Mouse (Mus musculus): ENCODE data around the gene Pou3f3.
A peak's percentile ranks its signal among the peaks of the same experiment; 100 is the strongest.

Gene Pou3f3

DNA sequence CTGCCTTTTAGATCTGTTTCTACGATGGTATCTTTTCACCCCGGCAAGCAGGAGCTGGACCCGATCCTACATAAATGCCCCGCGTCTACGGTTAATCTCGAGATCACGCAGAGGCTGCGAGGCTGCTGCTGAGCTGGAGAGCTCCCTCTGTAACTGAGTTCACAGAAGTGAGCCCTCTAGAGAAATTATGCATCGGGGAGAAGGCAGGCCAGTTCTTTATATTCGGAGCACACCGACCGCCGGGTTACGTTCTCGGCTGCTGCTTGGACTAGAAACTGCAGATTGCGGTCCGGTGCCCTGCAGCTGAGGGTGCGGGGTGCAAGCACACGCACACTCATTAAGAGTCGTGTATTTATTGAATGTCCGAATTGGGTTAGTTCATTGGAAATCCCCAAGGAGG is 1.7 kb upstream of the Pou3f3 start:
- ATAC-seq (ENCODE audit: insufficient number of reproducible peaks, low FRiP score, low TSS enrichment), result no peak

DNA sequence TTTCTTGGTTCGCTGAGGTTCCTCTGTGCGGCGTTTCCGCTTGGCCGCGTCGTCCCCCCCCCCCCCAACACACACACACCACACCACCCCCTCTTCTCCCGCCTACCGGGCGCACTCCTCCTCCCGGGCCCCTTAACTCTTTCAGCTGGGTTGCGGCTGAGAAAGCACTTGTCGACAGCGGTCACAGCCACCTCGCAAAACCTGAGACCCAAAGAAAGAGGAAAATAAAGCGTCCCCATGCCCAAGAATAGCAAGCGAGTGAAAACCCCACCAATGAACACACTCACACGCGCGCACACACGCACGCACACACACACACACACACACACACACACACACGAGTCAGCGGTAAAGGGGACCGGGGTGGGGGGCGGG is 1.3 kb upstream of the Pou3f3 start:
- ATAC-seq (ENCODE audit: insufficient number of reproducible peaks, low FRiP score, low TSS enrichment), result no peak

DNA sequence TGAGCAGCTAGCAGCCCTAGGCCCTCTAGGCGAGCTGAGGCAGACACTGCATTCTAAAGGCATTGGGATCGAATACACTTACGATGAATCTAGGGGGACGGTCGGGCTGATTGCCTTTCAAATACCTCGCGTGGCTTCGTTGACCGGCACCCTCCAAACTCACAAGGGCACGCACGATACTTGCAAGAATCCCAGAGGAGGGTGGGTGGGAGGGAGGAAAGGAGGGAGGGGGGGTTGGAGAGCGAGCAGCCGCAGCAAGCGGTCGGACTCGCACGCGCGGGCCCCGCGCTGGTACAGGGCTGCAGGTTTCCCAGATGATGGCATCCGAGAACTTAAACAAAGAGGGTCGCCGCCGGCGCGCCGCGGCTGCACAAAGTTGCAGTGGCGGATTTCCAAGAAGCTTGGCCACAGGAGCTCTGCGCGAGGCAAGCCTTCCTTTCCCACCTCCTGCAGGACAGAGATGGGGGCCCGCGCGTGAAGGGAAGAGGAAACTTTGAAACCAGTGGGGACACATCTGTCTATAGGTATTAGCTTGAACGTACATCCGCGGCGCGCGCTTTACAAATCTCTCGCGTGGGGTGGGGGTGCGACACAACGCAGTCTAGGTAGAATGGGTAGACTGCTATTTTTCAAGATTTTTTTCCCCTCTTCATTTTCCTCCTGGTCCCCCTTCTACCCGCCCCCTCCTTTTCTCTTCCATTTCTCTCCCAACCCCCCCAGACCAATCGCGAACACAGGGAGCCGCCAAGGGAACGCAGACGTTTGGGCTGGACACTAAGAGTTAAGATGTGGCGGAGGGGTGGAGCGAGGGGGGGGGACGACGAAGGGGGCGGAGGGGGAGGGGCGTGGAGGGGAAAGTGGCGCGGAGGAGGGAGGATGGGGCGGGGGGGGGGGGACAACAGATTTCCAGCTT is 647 bp upstream of the Pou3f3 start:
- no peak for ATAC-seq (ENCODE audit: insufficient number of reproducible peaks, low FRiP score, low TSS enrichment)

DNA sequence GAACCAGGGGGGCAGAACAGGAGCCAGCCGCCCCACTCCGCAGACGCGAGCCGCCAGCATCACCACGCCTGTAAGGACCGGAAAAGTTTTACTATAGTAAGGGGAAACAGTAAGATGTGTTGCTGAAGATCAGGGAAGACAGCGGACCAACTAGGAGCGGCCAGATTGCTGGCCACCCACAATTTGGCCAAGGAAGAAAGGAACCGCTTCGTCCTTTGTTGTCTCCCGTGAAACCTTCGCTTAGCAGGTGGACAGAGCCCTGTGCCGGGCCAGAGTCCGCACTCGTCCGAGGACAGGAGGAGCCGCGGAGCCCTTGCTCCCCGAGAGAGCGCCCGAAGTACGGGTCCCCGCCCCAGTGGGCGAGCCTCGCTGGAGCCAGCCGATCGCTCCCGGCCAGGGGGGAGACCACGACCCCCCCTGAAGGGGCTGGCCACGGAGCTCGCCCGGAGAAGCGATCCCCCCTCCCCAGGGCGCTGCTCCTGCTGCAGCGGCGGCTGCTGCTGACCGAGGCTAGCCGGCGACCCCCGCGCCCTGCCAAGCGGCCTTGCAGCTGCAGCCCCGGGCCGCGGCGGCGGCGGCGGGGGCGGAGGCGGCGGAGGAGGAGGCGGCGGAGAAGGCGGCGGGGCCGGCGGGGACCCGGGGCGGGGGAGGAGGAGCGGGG is 933 bp downstream of the Pou3f3 start:
- no peak for ATAC-seq (ENCODE audit: insufficient number of reproducible peaks, low FRiP score, low TSS enrichment)

DNA sequence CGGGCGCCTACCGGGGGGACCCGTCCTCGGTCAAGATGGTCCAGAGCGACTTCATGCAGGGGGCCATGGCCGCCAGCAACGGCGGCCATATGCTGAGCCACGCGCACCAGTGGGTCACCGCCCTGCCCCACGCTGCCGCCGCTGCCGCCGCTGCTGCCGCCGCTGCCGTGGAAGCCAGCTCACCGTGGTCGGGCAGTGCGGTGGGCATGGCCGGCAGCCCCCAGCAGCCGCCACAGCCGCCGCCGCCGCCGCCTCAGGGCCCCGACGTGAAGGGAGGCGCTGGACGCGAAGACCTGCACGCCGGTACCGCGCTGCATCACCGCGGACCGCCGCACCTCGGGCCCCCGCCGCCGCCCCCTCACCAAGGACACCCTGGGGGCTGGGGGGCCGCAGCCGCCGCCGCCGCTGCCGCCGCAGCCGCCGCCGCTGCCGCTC is 1.8 kb downstream of the Pou3f3 start:
- ATAC-seq (ENCODE audit: insufficient number of reproducible peaks, low FRiP score, low TSS enrichment), result no peak

DNA sequence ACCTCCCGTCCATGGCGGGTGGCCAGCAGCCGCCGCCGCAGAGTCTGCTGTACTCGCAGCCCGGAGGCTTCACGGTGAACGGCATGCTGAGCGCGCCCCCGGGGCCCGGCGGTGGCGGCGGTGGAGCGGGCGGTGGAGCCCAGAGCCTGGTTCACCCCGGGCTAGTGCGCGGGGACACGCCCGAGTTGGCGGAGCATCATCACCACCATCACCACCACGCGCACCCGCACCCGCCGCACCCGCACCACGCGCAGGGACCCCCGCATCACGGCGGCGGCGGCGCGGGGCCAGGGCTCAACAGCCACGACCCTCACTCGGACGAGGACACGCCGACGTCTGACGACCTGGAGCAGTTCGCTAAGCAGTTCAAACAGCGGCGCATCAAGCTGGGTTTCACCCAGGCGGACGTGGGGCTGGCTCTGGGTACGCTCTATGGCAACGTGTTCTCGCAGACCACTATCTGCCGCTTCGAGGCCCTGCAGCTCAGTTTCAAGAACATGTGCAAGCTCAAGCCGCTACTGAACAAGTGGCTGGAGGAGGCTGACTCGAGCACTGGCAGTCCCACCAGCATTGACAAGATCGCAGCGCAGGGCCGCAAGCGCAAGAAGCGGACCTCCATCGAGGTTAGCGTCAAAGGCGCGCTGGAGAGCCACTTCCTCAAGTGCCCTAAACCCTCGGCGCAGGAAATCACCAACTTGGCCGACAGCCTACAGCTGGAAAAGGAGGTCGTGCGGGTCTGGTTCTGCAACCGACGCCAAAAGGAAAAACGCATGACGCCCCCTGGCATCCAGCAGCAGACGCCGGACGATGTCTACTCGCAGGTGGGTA is 2.4 kb downstream of the Pou3f3 start:
- ATAC-seq (ENCODE audit: insufficient number of reproducible peaks, low FRiP score, low TSS enrichment), result peak; percentile 22; the same call in 1 of the 2 replicates

DNA sequence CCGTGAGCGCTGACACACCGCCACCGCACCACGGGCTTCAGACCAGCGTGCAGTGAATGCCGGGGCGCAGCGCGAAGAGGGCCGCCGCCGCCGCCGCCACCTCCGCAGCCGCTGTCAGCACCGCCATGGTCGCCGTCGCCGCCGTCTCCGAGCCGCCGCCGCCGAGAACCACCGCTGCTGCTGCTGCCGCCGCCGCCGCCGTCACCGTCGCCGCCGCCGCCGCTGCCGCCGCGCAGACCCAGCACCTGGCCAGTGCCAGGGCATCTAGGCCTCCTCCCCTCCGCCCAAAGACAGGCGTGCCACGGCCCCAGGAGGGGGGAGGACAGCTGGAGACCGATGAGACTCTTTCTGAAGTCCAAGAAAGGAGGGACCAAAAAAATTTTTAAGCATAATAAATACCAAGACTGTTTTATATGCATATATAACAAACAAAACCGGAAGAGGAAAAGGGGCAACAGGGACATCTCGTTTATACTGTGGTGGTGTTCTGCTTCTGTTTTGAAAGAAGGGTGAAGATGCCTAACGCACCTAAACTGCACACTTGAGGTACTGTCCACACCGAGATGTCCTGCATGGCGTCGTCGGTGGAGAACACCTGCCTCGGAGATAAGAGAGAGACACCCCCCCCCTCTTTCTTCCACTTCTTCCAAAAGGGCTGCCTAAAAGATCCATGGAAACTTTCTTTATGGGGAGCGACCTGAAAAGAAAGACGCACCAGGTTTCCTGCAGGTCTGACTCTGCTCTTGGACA is 3.2 kb downstream of the Pou3f3 start:
- ATAC-seq (ENCODE audit: insufficient number of reproducible peaks, low FRiP score, low TSS enrichment), result no peak

DNA sequence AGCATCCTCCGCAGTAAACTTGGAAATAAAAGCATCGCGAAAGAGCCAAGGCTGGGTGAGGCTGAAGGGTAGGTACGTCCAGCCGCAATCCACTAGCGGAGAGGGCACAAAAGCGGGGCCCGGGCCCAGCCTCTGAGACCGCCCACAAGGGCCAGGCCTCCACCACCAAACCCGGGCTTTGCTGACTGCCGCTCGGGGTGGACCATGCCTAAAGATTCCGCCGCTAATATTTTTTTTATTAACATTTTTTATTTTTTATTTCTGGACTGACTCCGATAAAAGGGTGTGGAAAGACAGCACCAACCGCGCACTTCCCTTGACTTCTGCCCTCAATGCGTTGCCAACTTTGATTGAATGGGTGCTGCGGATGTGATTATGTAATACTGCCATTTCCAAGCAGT is 3.9 kb downstream of the Pou3f3 start:
- no peak for ATAC-seq (ENCODE audit: insufficient number of reproducible peaks, low FRiP score, low TSS enrichment)

DNA sequence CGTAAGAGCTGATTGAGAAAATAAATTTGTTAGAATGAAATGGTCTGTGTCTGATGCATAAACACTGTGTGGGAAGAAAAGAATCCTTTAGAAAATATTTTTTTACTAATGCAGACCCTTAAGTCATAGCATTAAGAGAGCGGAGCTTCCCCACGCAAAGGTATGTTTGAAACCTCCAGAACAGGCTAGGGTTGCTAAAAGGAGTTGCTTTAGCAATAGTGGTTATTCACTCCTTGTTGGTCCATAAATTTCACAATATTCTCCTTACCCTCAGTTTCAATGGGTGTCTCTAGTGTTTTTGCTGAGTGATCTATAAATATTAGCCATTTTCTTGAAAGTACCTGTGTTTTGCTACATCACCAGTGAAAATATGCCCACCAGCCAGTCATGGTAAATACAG is 4.6 kb downstream of the Pou3f3 start:
- ATAC-seq (ENCODE audit: insufficient number of reproducible peaks, low FRiP score, low TSS enrichment), result no peak

DNA sequence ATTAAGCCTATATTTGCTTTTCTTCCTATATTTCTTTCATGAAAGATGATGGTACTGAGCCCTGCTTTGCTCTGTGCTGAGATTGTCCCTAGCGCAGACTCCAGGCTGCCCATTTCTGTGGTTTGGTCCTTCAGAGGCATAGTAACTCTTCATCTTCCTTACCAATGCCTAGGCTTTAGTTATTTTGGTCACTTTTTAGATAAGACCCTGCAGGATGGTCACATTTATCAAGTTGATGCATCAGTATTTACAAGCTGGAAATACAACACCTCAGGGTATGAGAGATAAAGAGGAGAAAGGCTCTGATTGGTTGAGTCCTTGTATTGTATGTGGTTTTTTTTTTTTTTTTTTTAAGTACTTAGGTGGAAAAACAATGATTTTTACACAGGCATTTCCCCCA is 5.2 kb downstream of the Pou3f3 start:
- no peak for ATAC-seq (ENCODE audit: insufficient number of reproducible peaks, low FRiP score, low TSS enrichment)

DNA sequence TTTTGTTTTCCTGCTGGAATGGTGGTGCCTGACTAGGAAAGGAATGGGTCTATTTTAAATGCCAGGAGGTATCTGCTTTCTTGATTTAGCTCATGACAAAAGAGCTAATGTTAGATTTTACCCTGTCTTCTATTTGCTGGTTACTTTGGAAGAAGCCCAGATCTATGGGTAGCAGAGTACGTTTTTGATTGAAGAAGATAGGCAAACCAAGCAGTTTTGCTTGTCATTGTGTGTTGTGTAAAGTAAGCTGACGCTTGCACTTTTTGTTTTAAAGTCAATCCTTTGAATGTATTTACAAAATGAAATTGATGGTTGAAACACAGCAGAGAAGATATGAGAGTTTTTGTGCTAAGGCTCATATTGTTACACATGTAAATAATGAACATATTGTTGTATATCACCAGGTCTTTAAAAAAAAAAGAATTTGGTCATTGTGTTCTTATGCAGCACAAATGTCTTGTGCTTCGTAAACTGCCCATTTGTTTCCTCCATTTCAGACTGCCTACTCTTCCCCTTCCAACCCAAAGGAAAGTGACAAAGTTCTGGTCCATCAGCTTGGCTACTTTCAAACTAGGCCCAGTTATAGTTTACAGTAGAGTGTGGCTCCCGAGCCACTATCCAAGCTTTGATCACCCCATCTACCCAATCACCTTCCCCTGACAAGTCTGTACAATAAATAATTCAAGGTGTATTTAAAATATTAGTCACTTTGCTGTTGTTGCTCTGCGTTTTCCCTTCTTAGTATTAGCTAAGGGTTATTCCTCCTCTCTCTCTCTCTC is 6.5 kb downstream of the Pou3f3 start:
- no peak for ATAC-seq (ENCODE audit: insufficient number of reproducible peaks, low FRiP score, low TSS enrichment)

DNA sequence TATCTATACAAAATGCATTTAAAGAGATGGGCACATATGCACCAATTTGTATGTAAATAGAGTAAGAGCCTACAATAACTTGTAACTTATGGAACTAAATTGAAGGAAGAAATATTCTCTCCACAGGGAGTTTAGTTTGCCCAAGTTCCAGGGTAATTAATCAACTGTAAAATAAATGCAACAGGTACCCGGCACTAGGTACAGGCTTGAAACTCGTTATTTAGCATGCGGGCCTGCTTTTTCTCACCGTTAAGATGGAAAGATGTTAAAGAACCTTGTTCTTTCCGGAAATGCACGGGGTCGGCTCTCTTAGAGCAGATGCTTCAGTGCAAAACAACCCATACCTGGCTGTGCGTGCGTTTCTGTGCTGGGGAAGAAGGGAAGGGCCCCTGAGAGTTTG is 7.4 kb downstream of the Pou3f3 start:
- ATAC-seq (ENCODE audit: insufficient number of reproducible peaks, low FRiP score, low TSS enrichment), result no peak

DNA sequence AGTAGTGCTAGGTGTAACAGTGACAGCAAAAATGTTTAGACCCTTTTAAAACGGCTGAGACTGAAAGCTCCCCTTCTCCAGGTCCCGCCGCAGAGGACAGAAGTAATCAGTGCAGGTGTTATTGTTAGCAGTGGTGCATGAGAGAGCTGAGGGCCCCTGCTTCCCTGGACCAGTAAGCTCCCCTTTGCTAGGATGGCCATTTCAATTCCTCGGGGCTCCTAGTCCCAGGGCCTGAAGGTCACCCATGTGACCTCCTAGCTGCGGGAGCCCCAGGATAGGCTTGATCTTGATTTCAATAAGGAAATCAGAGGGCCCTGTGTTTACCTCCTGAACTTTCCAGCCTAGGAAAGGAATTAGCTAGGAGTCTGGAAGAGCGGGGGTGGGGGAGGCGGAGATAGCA is 7.9 kb downstream of the Pou3f3 start:
- ATAC-seq (ENCODE audit: insufficient number of reproducible peaks, low FRiP score, low TSS enrichment), result no peak

DNA sequence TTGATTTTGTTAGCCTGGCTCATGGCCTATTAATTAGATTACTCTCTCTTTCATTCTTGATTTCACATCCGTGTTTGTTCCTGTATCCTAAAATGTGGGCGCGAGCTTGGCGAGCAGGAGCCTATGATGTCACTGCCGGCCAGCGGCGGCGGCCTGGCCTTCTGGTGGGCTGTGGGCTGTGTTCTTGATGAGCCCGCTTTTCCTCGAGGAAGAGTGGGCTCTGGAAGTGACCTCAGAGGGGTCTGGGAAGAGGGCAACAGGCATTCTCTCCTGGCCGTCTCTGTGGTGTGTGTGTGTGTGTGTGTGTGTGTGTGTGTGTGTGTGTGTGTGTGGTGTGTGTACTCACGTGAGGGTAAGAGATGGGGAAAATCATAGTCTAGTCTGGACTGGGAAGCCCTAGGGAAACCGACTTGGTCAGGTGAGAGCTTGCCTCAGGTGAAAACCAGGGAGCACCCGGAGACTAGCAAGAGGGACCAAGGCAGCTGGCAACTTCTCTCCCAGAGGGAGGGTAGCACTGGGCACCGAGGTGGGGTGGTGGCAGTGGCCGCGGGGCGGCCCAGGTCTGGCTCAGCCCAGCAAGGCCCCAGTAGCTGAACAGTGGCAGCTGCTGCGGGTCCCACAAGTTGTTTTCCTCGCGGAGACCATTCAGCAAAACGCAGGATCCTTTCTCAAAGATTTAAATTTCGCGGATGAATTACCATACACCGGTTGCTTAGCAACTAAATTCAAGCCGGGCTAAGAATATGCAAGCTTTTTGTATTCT is 8.5 kb downstream of the Pou3f3 start:
- no peak for ATAC-seq (ENCODE audit: insufficient number of reproducible peaks, low FRiP score, low TSS enrichment)

DNA sequence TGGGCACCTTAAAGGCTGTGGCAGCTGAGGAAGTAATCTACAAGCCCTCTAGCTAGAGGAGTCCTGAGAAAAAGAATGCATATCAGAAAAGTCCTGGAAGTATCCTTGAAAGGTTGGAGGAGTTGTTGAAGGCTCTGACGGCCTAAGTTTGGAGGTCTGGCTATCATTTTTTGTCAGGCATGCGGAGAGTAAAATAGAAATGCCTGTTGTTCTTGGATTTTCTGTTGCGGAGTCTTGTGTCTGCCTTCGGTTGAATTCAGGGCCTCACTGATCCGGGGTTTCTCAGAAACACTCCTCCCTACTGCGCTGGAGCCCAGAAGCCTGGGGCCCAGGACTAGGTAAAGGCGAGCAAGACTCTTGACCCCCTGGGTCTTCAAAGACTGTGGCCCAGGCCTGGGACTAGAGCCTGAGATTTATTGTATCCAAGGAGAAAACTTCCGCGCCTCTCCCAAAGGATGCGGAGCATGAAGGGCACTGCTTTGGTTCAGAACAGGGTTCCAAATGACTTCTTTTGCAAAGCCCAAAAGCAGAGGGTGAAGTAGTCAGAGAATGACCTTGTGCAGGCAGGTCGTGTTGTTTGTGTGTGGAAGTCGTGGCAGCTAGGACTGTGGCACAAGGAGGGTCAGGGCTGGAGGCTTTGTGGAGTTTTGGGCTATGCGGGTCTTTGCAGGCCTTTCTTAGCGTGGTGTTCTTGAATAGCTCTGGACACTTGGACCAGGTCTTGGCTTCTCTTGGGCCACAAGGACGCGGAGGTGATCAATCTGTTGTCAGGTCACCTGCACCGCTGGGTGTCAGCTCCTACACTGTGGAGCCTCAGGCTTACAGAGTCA is 9.6 kb downstream of the Pou3f3 start:
- no peak for ATAC-seq (ENCODE audit: insufficient number of reproducible peaks, low FRiP score, low TSS enrichment)

DNA sequence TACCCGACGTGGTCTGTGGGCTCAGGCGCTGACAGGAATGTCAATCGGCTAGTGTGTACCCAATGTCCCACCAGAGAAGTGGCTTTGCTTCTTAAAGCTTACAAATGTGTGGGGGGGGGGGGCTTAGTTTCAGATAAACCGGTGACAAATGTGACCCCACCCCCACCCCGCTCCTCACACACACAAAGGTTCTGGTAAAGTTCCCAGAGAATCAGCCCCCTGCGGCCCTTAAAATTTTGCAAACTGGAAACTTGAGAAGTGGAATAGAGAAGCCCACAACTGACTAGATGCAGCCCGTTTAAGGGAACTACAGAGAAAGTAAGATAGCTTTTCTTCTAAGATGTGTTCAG is 10.2 kb downstream of the Pou3f3 start:
- ATAC-seq (ENCODE audit: insufficient number of reproducible peaks, low FRiP score, low TSS enrichment), result no peak

DNA sequence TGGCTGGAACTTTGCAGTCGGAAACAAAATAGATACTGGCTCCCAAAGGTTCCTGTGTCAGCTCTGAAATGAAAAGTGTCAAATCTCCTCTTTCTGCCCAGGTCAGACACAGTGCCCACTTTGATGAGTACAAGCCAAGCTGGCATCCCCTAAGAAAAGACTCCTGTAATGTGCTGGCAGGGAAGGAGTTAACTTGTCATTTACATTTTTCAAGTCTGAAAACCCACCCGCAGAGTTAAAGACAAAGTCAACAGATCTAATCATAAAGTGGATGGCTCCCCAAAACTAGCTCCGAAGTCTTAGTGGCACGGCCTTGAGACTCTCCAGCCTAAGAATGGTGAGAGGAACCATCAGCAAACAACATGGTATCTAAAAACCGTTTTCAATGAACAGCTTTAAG is 11.6 kb downstream of the Pou3f3 start:
- no peak for ATAC-seq (ENCODE audit: insufficient number of reproducible peaks, low FRiP score, low TSS enrichment)

DNA sequence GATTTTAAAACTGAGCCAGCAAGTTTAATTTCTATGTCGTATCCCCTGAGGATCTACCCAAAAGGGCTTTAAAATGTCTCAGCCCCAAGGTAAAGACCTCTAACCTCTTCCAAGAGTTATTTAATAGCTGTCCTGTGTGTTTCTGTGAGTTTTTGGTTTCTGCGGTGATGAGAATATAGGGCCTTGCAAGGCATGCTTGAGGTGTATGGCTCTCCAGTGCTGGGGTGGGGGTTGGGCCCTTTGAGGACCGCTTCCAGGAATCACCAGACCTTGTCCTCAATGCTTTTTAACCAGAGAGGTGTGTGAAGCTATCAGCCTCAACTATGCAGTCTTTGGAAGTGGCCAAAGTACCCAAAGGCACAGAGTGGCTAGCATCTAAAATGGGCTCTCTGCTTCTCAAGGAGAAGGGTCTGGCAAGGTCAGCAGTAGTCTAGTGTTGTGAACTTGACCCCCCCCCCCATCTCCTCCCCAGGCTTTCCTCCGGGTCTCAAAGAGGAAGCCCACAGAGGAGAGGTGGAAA is 12.1 kb downstream of the Pou3f3 start:
- ATAC-seq (ENCODE audit: insufficient number of reproducible peaks, low FRiP score, low TSS enrichment), result no peak

Data from cerebellum, adult (tissue).